Mouse (Mus musculus) layer of hippocampus, adult 2 months (tissue): Measurements from ENCODE around the gene Lonrf2. TPM values are rescaled to one million over a fixed set of nuclear protein-coding genes. Genes with fewer than 3 reads are reported as not detected.
A peak's percentile ranks its signal among the peaks of the same experiment; 100 is the strongest.

Source experiments
- DNase-seq, 2 experiments: peaks; one replicate each; pipeline ENCODE4 v3.0.0; 2022; ENCODE audit warnings: low spot score in 2 of 2
- H3K27ac ChIP-seq: fragments of 200-600 bp; 2 replicates; pipeline ENCODE4 v1.8.1; 2022
- H3K4me3 ChIP-seq: fragments of 200-600 bp; 2 replicates; pipeline ENCODE4 v1.8.1; 2022; ENCODE audit warnings: mild to moderate bottlenecking
- CTCF ChIP-seq: fragments of 200-600 bp; conservative IDR thresholded peaks from 2 replicates; pipeline ENCODE4 v1.8.1; 2022; ENCODE audit warnings: antibody characterized with exemption, mild to moderate bottlenecking, moderate library complexity
- total RNA-seq, 2 experiments: library from RNA; stranded (reverse); gene quantifications; 2 replicates each; pipeline ENCODE4 v1.2.3; 2021

Lonrf2 gene
- total RNA-seq, 2 experiments from 2014 or later: 106 to 109 TPM

DNA sequence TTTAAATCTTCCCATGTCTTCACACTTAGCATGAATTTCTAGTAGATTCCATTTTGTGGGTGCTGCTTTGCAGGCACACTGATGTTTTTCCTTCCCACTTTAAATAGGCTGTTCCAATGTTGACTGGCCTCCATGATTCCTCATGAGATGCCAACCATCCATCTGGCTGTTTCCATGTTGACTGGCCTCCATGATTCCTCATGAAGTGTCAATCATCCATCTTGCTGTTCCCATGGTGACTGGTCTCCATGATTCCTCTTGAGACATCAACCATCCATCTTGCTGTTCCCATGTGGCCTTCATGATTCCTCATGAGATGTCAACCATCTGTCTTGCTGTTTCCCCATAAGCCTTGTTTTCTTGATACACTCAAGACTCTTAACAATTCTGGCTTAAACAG is 16.8 kb downstream of the Lonrf2 start:
- DNase-seq: no peak
- H3K27ac ChIP-seq: no peak overlapping the region
- H3K4me3 ChIP-seq: no peak overlapping the region
- no peak for TF ChIP-seq CTCF

DNA sequence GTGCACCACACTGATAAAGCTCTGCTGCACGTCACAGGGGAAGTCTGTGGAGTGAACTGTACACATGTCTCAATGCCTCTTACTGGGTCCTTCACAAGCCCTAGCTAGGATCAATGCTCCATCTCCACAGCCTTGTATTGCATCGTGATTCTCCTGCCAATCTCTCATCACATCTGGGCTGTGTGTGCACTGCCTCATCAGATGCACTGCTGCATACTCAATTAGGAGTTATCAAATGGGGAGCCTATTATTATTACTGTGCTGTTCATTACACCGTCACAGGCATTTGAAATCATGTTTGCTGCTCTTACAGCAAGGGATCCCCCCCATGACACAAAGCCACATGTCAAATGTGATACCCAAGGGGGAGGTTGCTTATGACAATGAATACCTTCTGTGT is 18.8 kb downstream of the Lonrf2 start:
- no peak for DNase-seq
- TF ChIP-seq CTCF: no peak
- Histone ChIP-seq H3K27ac (no peak overlapping the region), H3K4me3 (no peak overlapping the region)

DNA sequence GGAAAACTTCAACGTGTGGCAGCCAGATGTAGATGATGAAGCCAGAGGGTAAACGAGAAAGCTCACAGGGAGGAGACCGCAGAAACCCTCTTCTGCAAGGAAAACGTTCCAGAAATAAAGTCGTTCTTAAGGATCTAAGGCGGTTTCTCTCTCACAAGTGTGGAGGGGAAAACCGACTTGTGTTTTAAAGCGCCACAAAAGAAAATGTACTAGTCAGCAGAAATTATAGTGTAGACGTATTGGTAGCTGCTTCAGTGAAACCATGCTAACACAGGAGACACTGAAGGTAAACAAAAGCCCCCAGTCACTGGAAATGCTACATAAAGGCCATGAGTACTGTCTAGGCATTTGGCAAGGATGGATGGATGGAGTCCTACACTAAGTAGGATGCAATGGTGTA is 19.2 kb downstream of the Lonrf2 start:
- TF ChIP-seq CTCF: no peak
- H3K4me3 ChIP-seq: no peak overlapping the region
- no peak overlapping the region for H3K27ac ChIP-seq
- DNase-seq: no peak

DNA sequence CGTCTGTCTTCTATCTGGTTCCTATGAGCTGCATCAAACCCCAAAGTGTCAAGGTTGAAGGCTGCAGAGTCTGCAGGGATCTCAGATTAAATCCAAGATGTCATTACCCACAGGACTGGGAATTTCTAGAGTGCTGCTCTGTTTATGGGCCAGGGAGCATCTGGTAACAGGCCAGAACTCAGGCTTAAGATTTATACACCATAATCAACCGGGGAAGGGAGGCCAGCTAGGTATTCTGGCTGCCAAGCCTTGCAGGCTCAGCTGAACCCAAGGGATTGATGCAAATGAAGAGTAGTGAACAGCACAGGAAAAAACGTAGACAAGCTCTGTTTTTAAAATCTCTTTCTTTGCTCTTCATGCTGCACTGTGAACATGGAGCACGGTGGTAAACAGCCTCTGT is 20.2 kb downstream of the Lonrf2 start:
- H3K27ac ChIP-seq: no peak overlapping the region

DNA sequence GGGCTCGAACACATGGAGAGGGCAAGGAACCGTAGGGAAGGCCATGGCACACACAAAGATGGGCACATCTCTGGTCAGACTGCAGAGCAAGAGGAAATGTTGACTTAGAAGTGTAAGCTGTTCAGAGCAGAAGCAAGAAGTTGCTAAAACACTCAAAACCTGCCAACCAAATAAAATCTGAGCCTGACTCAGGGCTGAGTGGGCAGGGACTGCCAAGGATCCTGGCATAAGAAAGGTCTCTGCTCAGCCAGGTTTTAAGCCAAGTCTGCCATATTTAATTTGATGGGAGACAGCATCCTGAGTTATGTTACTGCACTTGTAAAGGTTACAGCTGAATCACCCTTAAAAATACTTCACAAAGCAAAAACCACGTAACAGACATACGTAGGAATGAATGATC is 29.4 kb downstream of the Lonrf2 start:
- DNase-seq: no peak
- no peak for TF ChIP-seq CTCF
- no peak overlapping the region for H3K27ac ChIP-seq
- no peak overlapping the region for H3K4me3 ChIP-seq

More for the DNA sequence above, 20.2 kb downstream of the Lonrf2 start:
- no peak overlapping the region for H3K4me3 ChIP-seq
- TF ChIP-seq CTCF: no peak
- DNase-seq: no peak

DNA sequence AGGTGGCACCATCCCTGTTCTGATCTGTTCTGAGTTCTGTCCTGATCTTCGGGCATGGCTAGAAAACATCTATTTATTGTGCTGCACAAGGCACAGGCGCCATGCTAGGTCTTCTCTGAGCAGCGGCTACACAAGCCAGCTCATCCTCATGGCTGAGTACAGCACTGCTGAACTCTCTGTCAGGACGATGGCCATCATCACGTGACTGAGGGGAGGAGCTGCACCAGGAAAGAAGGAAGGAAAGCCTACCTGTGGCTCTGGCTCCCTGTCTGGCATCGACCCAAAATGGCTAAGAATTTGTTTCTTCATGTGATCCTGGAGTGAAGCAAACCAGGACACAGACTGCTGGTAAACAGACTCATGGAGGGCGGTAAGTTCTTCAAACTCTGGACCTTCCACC is 36.1 kb downstream of the Lonrf2 start:
- no peak overlapping the region for H3K27ac ChIP-seq
- no peak for DNase-seq
- TF ChIP-seq CTCF: no peak
- no peak overlapping the region for H3K4me3 ChIP-seq

DNA sequence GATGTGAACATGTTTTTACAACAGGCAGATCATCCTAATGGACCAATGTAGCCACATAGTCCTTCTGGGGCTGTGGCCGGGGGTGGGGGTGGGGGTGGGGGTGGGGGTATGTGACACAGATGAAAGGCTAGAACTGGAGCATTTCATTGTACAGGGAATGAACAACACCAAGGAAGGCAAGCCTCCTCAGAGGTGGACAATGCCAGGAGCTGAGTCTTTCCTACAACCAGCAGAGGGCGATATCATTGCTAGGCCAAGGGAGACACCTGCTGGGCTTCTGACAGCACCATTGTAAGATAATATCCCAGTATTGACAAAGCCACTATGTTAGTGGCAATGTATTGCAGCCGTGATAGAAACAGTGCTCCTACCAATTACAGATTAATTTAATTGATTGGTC is 37.2 kb downstream of the Lonrf2 start:
- peak; percentile 84 for TF ChIP-seq CTCF
- Histone ChIP-seq H3K4me3 (no peak overlapping the region), H3K27ac (no peak overlapping the region)
- peak in 1 of 2 experiments; percentile 60 for DNase-seq

DNA sequence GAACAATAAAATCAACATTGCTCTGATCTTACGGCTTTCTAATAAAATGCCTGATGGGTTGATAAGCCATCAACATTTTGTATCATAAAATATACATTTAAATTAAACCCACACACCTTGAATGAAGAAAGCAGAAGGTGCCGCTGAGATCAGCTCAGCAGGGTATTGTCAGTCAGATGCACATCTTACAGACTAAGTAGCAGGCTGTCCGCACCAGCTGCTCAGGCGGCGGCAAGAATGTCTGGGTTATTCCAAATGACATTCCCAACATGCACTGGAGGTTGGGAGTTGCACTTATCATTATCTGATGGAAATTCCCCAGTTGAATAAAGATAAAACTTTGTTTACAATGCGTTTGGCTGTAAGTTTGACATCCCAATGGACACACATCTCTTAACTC is 39.6 kb downstream of the Lonrf2 start:
- TF ChIP-seq CTCF: no peak
- no peak overlapping the region for H3K27ac ChIP-seq
- no peak for DNase-seq
- H3K4me3 ChIP-seq: no peak overlapping the region

DNA sequence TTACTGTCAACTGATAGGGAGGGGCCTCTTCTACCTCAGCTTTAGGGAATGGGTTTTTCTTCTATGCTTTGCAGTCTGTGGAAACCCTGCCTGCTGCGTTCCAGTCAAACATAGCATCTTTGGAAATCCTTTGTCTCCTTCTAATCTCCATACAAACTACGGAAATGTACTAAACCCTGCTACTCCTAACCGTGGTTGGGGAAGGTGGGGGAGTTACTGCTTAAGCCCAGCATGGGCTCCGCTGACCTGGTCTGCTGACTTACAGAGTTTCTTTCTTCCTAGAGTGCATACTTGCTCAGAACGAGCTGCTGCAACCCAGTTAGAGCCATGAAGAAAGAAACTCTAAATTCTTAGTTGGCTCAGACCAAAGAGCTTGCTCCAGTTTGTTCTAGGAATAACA is 41.0 kb downstream of the Lonrf2 start:
- Histone ChIP-seq H3K27ac (peak overlapping the region; percentile 18; the same call in 1 of the 2 replicates), H3K4me3 (no peak overlapping the region)
- no peak for TF ChIP-seq CTCF
- no peak for DNase-seq

DNA sequence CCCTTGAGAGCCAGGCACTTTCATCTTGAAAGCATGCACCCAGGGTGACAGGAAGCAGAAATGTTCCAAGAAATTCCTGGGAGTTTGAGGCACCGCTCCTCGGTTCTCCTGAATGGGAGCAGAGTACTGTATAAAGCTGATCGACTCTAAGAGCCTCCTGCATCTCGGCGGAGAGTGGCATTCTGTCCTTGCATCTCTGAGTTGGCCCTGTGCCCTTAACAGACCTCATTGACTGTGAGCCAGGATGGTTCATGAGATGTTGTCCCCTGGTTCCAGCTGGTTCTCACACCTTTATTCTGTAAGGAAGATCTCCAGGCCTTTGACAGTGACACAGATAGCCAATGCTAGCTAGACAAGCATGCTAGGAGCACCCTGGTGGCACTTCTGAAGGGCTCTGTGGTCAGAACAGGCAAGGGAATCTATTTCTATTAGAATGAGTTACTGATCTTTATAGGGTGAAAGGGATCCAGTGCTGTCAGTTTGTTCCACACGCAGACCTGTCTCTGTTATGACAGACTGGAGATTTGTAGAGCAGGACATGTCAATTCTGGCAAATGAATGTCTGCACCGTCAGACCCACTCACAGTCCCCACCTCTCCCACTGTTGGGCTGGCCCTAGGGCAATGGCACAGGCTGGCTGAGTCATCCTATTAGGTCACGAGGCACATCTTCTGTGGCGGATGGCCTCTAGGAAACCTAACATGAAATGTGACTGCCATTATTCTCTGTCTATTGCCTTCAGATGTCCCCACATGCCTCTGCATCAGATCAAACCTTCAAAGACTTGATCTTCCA is 45.3 kb downstream of the Lonrf2 start:
- H3K27ac ChIP-seq: no peak overlapping the region
- no peak overlapping the region for H3K4me3 ChIP-seq
- TF ChIP-seq CTCF: no peak
- DNase-seq: no peak

DNA sequence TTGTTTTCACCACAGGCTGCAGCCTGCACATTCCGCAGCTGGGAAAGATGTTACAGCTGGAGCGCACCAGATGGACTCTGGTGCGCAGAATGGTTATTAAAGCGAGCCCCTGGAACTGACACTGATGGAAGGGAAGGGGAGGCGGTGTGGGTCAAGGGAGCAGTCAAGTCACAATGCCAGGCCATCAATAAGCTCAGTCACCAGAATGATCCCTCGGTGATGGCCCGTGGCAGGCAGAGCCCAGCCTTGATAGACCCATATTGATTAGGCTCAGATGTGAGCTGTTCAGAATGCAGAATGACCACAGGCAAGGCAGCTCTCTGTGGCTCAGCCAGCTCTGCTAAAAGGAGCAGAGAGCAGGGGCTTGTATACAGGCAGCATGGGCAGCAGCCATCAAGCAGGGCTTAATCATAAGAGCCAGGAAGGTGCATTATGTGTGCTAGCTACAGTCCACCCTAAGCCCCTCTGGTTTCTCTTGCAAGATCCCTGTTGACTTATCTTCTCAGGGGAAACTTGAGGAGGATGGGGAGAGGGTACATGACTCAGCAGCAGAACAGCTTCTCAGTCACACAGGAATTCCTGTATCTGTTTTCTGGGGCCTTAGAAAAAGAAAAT is 46.4 kb downstream of the Lonrf2 start:
- TF ChIP-seq CTCF: no peak
- Histone ChIP-seq H3K4me3 (no peak overlapping the region), H3K27ac (no peak overlapping the region)
- no peak for DNase-seq

DNA sequence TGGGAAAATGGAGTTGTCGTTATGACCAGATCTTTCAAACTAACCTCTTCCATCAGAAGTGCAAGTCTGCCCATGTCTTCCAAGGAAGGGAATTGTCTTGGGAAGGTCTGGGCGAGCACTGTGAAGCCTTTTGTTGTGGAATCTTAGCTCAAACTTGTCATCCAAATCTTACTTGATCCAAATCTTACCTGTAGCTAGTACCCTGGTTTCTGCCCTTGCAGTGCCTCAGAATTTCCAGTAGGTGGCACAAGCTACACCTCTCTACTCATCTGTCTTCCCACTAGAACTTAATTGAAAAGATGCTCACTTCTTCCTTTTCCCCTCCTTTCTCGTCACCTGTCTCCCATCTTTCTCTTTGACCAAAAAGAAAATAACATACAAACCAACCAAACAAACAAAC is 47.6 kb downstream of the Lonrf2 start:
- no peak overlapping the region for H3K4me3 ChIP-seq
- H3K27ac ChIP-seq: no peak overlapping the region
- TF ChIP-seq CTCF: peak; percentile 80
- DNase-seq: no peak

DNA sequence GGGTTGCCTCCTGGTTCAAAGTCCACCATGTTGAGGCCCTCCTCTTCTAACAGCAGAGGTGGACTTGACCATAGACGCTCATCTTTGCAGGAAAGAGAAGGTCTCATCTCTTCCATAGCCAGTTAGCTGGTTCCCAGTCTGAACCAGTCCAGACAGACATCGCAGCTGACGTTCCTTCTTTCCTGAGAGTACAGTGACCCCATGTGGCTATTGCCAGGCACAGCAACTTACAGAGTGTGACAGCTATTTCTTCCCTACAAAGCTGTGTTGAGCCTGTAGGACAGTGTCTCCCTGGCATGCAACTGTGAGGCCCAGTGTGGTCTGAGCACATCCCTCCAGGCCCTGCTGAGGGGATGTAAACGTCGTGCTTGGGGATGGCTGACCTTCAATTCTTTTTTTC is 49.1 kb downstream of the Lonrf2 start:
- TF ChIP-seq CTCF: peak; percentile 94
- DNase-seq: peak; percentile 73 to 79
- no peak overlapping the region for H3K27ac ChIP-seq
- no peak overlapping the region for H3K4me3 ChIP-seq

DNA sequence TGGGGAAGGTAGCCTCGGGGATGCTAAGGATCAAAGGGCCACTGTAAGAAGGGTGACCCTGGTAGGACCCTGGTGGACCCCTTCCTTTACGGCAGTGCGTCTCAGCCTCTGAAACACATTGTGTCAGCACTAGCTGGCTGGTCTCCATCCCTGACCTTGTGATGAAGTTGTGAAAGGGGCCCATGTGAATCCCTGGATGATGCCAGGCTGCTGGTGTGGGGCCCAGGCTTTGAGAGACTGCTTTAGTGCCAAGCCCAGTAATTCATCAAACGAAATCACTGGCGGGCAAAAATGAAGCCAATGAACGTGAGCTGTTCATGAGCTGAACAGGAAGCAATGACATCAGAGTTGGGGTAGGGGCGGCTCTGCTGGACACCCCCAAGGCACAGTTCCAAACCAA is 50.2 kb downstream of the Lonrf2 start:
- Histone ChIP-seq H3K4me3 (no peak overlapping the region), H3K27ac (no peak overlapping the region)
- no peak for DNase-seq
- no peak for TF ChIP-seq CTCF

DNA sequence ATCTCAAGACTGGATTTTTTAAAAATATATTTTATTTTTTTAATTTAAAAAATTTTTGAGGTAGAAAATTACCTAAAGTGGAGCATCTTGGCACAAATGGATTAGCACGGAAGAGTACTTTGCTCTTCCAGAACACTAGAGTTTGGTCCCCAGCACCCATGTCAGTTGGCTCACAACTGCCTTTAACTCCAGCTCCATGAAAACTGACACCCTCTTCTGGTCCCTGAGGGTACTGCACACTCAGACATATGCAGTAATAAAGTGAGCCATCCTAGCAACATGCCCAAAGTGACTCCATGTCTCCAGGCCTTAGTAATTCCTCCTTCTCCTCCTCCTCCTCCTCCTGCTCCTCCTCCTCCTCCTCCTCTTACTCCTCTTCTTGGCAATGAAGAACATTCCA is 58.2 kb downstream of the Lonrf2 start:
- no peak overlapping the region for H3K4me3 ChIP-seq
- DNase-seq: no peak
- H3K27ac ChIP-seq: no peak overlapping the region
- TF ChIP-seq CTCF: peak; percentile 37
